Mouse (Mus musculus): ENCODE measurements around the gene Dgkb. TPM values are rescaled to one million over a fixed set of nuclear protein-coding genes. Genes with fewer than 3 reads are reported as not detected.
A peak's percentile ranks its signal among the peaks of the same experiment; 100 is the strongest.

Dgkb gene
- polyA plus RNA-seq, 1 experiment from 2014 or later = 0.64 TPM

GRCm38 (mm10) chr12:38303841-38304240 lies 486.3 kb downstream of the Dgkb start:
- Histone ChIP-seq H3K4me3 (ENCODE audit: low read depth, low read length) (no peak overlapping the region), H3K27me3 (ENCODE audit: control insufficient read depth, insufficient read depth, low read length) (no peaks in the 10 kb centered on the region), H3K27ac (replicated peaks) (no peak overlapping the region), H3K4me1 (replicated peaks; ENCODE audit: control insufficient read depth, insufficient read depth) (no peaks in the 10 kb centered on the region), H3K36me3 (ENCODE audit: control insufficient read depth, insufficient read depth, low read length) (no peaks in the 10 kb centered on the region), H3K9ac (ENCODE audit: low read length) (no peak overlapping the region), H3K9me3 (ENCODE audit: control insufficient read depth, low read length) (no peaks in the 10 kb centered on the region), H3K4me2 (replicated peaks; ENCODE audit: low read depth) (no peak overlapping the region)
- TF ChIP-seq CTCF (IDR thresholded peaks at IDR 0.05; ENCODE audit: low read depth) (no peak), EP300 (optimal IDR thresholded peaks at IDR 0.05) (no peak)
- DNase-seq (ENCODE audit: low spot score) (no peak), ATAC-seq (ENCODE audit: low FRiP score, low TSS enrichment) (no peak)
- WGBS = 53% methylated on average over 3 of the region's 3 CpGs

GRCm38 (mm10) chr12:38304245-38304644 lies 486.7 kb downstream of the Dgkb start:
- Histone ChIP-seq H3K4me2 (replicated peaks; ENCODE audit: low read depth) (no peak overlapping the region), H3K4me1 (replicated peaks; ENCODE audit: control insufficient read depth, insufficient read depth) (no peaks in the 10 kb centered on the region), H3K36me3 (ENCODE audit: control insufficient read depth, insufficient read depth, low read length) (no peaks in the 10 kb centered on the region), H3K9ac (ENCODE audit: low read length) (no peak overlapping the region), H3K4me3 (ENCODE audit: low read depth, low read length) (no peak overlapping the region), H3K27ac (replicated peaks) (no peak overlapping the region), H3K9me3 (ENCODE audit: control insufficient read depth, low read length) (no peaks in the 10 kb centered on the region), H3K27me3 (ENCODE audit: control insufficient read depth, insufficient read depth, low read length) (no peaks in the 10 kb centered on the region)
- 84% methylated on average over 3 of the region's 3 CpGs for WGBS
- DNase-seq (ENCODE audit: low spot score) = no peak
- no peak for TF ChIP-seq EP300 (optimal IDR thresholded peaks at IDR 0.05)
- no peak for TF ChIP-seq CTCF (IDR thresholded peaks at IDR 0.05; ENCODE audit: low read depth)
- ATAC-seq (ENCODE audit: low FRiP score, low TSS enrichment) = no peak

GRCm38 (mm10) chr12:38309885-38310284 lies 492.4 kb downstream of the Dgkb start:
- Histone ChIP-seq H3K4me2 (replicated peaks; ENCODE audit: low read depth) (no peak overlapping the region), H3K9ac (ENCODE audit: low read length) (no peak overlapping the region), H3K9me3 (ENCODE audit: control insufficient read depth, low read length) (no peaks in the 10 kb centered on the region), H3K4me1 (replicated peaks; ENCODE audit: control insufficient read depth, insufficient read depth) (no peaks in the 10 kb centered on the region), H3K4me3 (ENCODE audit: low read depth, low read length) (no peak overlapping the region), H3K27me3 (ENCODE audit: control insufficient read depth, insufficient read depth, low read length) (no peaks in the 10 kb centered on the region), H3K36me3 (ENCODE audit: control insufficient read depth, insufficient read depth, low read length) (no peaks in the 10 kb centered on the region), H3K27ac (replicated peaks) (no peak overlapping the region)
- ATAC-seq (ENCODE audit: low FRiP score, low TSS enrichment) (no peak), DNase-seq (ENCODE audit: low spot score) (no peak)
- no peak for TF ChIP-seq CTCF (IDR thresholded peaks at IDR 0.05; ENCODE audit: low read depth)
- TF ChIP-seq EP300 (optimal IDR thresholded peaks at IDR 0.05) = no peak

- ATAC-seq (ENCODE audit: low FRiP score, low TSS enrichment) = no peak
- no peaks in the 10 kb centered on the region for H3K27me3 ChIP-seq (ENCODE audit: control insufficient read depth, insufficient read depth, low read length)
- DNase-seq (ENCODE audit: low spot score) = no peak
- H3K27ac ChIP-seq (replicated peaks) = no peak overlapping the region
- WGBS = 88% methylated on average over 1 of the region's 1 CpGs
- H3K4me2 ChIP-seq (replicated peaks; ENCODE audit: low read depth) = no peak overlapping the region
- no peak overlapping the region for H3K9ac ChIP-seq (ENCODE audit: low read length)
- no peak overlapping the region for H3K4me3 ChIP-seq (ENCODE audit: low read depth, low read length)
- H3K36me3 ChIP-seq (ENCODE audit: control insufficient read depth, insufficient read depth, low read length) = no peaks in the 10 kb centered on the region
- H3K4me1 ChIP-seq (replicated peaks; ENCODE audit: control insufficient read depth, insufficient read depth) = no peaks in the 10 kb centered on the region
- TF ChIP-seq EP300 (optimal IDR thresholded peaks at IDR 0.05) (no peak), CTCF (IDR thresholded peaks at IDR 0.05; ENCODE audit: low read depth) (no peak)
- H3K9me3 ChIP-seq (ENCODE audit: control insufficient read depth, low read length) = no peaks in the 10 kb centered on the region
Observed at GRCm38 (mm10) chr12:38327729-38328271, 510.3 kb downstream of the Dgkb start.

GRCm38 (mm10) chr12:38328779-38329178 lies 511.3 kb downstream of the Dgkb start:
- DNase-seq (ENCODE audit: low spot score) (no peak), ATAC-seq (ENCODE audit: low FRiP score, low TSS enrichment) (no peak)
- Histone ChIP-seq H3K9me3 (ENCODE audit: control insufficient read depth, low read length) (no peaks in the 10 kb centered on the region), H3K9ac (ENCODE audit: low read length) (no peak overlapping the region), H3K4me1 (replicated peaks; ENCODE audit: control insufficient read depth, insufficient read depth) (no peaks in the 10 kb centered on the region), H3K4me3 (ENCODE audit: low read depth, low read length) (no peak overlapping the region), H3K27ac (replicated peaks) (no peak overlapping the region), H3K36me3 (ENCODE audit: control insufficient read depth, insufficient read depth, low read length) (no peaks in the 10 kb centered on the region), H3K27me3 (ENCODE audit: control insufficient read depth, insufficient read depth, low read length) (no peaks in the 10 kb centered on the region), H3K4me2 (replicated peaks; ENCODE audit: low read depth) (no peak overlapping the region)
- no peak for TF ChIP-seq EP300 (optimal IDR thresholded peaks at IDR 0.05)
- TF ChIP-seq CTCF (IDR thresholded peaks at IDR 0.05; ENCODE audit: low read depth) = no peak

GRCm38 (mm10) chr12:38342657-38343056 lies 525.1 kb downstream of the Dgkb start:
- DNase-seq (ENCODE audit: low spot score) (peak; percentile 60), ATAC-seq (ENCODE audit: low FRiP score, low TSS enrichment) (peak; percentile 79; the same call in 1 of the 2 replicates)
- Histone ChIP-seq H3K4me1 (replicated peaks; ENCODE audit: control insufficient read depth, insufficient read depth) (no peaks in the 10 kb centered on the region), H3K9me3 (ENCODE audit: control insufficient read depth, low read length) (no peaks in the 10 kb centered on the region), H3K4me2 (replicated peaks; ENCODE audit: low read depth) (no peak overlapping the region), H3K36me3 (ENCODE audit: control insufficient read depth, insufficient read depth, low read length) (no peaks in the 10 kb centered on the region), H3K9ac (ENCODE audit: low read length) (no peak overlapping the region), H3K27ac (replicated peaks) (no peak overlapping the region), H3K4me3 (ENCODE audit: low read depth, low read length) (no peak overlapping the region), H3K27me3 (ENCODE audit: control insufficient read depth, insufficient read depth, low read length) (no peaks in the 10 kb centered on the region)
- no peak for TF ChIP-seq EP300 (optimal IDR thresholded peaks at IDR 0.05)
- TF ChIP-seq CTCF (IDR thresholded peaks at IDR 0.05; ENCODE audit: low read depth) = peak; percentile 90
- 10% methylated on average over 6 of the region's 6 CpGs for WGBS

All from stomach, postnatal 0 days (tissue).